Mouse (Mus musculus) thymus, postnatal 0 days (tissue): ENCODE results near the gene Rif1. TPM values are rescaled to one million over a fixed set of nuclear protein-coding genes. Genes with fewer than 3 reads are reported as not detected.

Source experiments
- DNase-seq: peaks from one replicate; pipeline ENCODE4 v3.0.0-alpha.2; 2015; ENCODE audit warnings: low spot score
- polyA plus RNA-seq: library from polyadenylated mRNA; unstranded; fragments of >200 nt; fragmentation: Nextera tagmentation; extraction: Ambion mirVana; gene quantifications from 2 replicates; pipeline ENCODE4 v1.2.1, GENCODE M21; 2015

Gene Rif1
- polyA plus RNA-seq, result 32.5 and 38.2 TPM in 2 replicates

DNA sequence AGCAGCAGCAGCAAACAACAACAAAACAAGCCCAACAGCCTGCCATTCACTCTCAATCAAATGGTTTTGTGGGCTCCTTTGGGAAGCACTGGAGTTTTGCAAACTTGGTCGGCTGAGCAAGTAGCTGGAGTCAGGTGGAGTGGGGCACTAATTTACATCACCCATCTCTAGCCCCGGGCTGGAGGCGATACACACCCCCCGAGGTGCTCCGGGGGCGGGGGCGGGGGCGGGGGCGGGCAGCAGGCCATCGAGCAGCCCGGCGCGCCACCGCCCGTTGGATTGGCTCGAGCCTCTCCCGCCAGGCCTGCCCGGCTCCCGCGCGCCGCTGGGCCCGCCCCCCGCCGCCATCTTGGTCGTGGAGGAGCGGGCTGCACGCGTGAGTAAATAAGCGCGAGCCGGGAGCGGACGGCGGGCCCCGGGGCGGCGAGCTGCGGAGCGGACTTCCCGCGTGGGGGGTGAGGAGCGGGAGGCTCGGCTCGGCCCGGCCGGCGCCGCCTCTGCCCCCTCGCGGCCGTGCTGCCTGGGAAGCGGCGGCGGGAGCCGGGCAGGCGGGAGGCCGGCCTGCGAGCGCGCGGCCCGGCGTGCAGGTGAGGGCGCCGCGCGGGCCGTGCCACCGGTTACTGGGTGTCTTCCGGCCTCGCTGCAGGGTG is at the start of gene Rif1:
Gene Rif1, plus strand, starts transcription at position 342 of the 650 bp plus-strand sequence.
- peak; percentile 70 for DNase-seq

DNA sequence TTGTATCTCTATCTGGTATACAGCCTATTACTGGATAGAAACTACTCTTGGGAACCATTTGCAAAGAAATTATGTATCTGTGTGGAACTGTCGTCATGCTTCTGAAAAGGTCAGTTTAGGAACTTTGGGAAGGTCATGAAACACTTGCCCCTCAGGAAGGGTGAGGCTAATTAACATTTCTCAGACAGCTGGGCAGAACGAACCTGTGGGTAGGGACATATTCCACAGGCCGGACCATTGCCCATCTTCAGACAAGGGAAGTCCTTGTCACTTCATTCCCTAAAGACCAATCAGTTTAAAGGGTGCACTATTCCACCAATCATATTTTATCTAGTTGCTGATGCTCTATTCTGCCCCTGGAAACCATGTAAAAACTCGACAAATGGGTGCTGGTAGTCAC is 45.6 kb upstream of the Rif1 start:
- DNase-seq, result no peak

DNA sequence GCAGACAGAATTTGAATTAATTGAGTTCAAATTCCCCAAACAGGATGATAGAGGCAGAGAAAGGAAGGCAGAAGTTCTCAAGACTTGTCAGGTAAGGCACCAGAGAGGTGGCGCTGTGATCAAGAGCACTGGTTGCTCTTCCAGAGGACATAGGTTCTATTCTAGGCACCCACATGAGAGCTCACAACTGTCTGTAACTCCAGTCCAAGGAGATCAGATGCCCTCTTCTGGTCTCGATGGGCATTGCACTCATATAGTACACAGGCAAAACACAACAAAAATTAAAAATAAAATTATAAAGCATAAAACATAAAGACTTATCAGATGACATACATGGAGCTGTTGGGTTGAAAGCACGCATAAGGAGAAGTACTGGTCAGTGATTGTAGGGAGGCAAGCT is 43.2 kb upstream of the Rif1 start:
- DNase-seq, result no peak

DNA sequence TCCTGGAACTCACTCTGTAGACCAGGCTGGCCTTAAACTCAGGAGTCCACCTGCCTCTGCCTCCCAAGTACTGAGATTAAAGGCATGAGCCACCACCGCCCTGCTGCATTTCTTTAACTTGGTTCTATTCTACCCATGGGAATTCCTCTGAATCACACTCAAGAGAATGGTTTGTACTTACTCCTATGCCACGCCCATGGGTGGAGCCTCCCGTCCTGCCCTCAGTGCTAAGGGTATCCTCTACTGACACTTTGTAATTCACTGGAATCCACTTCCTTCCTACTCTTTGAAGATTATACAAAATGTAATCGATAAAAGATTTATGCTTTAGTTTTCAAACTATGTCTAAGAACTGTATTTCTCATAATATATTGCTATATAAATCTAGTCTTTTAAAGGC is 41.1 kb upstream of the Rif1 start:
- DNase-seq, result no peak

DNA sequence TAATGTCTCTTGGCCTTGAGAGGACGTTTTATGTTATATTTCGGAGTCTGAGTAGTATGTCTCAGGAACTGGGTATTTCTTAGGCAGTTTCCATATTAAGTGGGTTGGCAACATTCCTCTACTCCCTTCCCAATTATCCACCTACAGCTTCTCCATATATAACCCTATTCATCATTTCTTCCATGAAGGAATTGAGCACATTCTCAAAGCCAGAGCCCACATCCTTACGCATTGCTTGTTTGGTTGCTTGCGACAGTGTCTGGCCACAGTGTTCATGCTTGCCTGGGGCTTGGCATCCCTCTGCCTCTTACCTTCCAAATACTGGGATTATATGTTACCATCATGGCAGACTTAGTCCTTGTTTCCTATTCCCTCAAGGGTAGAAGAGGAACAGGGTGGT is 38.0 kb upstream of the Rif1 start:
- no peak for DNase-seq

DNA sequence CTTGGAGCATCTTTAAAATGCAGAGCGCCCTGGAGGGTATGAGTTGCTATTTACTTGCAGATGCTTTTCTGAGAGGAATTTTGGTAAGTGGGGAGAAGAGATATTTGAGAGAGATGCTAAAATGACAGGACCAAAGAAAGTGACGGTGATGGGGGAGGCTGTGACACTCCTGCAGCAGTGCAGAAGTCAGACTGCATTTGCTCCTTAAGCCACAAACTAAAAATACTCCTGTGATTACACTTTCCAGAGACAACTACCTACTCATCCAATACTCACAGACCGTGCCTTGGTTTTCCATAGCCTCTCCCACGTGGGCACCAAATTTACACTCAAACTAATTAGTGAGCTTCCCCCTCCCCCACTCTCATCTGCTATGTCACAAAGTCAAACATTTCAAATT is 37.5 kb upstream of the Rif1 start:
- DNase-seq, result no peak

DNA sequence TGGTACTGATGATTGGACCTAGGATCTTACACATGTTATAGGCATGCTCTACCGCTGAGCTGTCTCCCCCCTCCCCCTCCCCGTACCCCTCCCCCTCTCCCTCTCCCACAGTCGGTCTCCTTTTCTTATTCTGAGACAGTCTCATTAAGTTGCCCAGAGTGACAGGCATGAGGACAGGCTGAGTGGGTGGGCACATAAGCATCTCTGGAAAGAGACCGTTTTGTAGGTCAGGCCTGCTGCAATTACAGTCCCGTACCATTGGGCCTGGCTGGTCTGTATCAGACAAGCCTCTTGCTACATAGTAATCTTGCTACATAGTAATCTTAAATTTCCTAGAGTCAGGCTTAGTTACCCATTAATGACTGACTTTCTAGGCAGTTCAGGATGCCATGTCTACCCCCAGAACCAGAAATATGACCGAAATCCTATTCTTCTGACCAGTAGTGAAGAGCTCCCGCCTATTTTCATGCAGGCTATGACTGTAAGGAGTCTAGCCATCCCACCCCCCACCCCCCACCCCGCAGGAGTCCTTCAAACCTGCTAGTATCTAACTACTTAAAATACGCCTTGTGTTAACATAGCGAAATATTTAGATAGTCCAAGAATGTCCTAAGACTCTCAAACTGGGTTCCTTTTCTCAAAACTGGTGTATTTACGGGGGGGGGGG is 35.6 kb upstream of the Rif1 start:
- no peak for DNase-seq

DNA sequence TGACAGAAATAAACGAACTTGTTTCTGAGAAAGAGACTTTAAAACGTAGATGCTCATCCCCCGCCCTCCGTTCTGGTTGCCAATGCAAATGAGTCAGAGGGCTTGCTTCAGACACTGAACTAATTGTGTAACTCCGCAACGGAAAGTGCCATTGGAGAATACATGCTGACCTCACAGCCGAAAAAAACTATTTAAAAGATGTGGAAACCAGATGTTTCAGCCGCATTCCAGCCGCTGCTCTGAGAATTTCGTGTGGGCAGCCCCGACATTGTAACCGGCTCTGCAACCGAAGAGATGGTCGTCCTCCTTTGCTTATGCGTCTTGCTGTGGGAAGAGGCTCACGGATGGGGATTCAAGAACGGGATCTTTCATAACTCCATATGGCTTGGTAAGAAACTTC is 34.8 kb upstream of the Rif1 start, which contains the start of gene Tnfaip6:
Gene Tnfaip6, plus strand, starts transcription at position 128 of the 400 bp plus-strand sequence.
- no peak for DNase-seq

DNA sequence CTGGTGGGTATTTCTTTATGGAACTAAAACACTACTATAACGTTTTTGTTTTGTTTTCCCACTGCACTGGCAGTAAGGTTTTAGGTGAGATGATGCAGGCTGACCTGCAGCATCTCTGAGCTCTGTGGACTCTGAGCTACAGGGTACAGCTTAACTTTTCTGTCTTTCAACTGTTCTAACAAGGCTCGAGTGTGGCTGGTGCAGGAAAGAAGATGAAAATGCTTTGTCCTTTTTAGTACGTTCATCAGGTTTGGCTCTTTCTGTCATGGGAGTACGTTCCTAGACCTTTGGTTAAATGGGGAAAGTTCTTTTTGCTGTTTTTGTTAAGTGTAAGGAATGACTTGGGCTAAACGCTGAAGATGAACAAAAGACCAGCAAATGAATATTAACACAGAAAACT is 34.1 kb upstream of the Rif1 start:
- DNase-seq, result no peak

DNA sequence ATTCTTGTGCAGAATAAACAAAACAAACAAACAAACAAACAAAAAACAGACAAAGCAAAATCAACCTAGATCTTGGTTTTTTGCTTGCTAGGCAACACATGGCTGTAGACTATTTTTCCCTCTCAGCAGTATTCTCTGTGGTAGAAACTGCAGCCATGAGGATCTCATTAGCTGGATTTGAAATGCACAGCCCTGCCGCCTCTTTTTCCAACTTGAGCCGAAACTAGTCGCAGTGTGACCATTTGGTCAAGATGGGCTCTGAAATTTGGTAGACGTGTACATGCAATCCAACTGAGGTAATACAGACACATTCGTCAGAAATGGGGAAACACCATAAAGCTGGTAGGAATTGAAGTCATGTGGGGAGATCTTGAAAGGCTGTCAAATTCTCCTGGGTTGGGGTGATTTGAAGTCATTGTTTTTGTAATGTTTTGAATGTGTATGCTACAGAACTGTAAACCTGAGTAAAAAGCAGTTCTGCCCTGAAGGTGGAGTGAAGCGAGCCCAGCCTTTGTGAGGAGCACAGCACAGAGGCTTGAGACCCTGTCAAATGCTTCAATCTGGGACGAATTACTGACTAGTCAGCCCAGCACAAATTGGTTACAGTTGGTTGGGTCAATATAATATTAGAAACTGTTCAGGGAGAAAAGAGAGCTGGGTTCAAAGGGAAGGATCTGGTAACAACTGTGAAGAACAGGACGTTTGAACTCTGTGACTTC is 33.4 kb upstream of the Rif1 start:
- DNase-seq, result no peak

DNA sequence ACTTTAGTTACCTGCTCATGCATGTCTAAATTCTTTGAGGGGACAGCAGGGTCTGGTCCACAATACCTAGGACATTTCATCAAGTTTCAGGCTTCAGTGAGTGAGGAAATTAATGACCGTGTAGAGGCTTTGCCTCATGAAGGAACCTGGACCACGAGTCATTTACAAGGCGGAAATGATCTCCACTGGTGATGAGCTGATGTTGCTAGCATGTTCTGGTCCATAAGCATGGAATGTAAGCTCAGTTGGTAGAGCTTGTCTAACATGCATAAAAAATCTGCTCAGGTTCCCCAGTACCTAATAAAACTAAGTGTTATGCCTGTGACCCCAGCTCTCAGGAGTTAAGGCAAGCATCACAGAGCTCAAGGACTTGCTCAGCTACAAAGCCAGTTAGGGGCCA is 30.5 kb upstream of the Rif1 start:
- DNase-seq, result no peak

DNA sequence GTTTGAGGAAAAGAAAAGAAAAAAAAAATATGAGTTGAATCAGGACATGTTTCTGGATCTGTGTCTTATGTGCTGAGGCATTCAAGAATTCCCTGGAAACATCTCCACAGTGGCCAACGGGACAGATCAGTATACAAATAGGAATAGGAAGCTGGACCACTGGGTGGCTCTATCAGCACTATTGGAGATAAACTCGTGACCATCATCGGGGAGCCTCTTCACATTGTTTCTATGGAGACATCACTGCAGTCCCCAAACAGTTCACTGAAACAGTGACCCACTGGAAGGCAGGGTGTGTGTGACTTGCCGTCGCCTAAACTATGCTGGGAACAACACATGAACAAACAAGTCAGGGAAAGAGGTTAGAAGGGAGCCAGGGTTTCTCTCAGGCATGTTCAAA is 29.9 kb upstream of the Rif1 start:
- DNase-seq, result no peak

DNA sequence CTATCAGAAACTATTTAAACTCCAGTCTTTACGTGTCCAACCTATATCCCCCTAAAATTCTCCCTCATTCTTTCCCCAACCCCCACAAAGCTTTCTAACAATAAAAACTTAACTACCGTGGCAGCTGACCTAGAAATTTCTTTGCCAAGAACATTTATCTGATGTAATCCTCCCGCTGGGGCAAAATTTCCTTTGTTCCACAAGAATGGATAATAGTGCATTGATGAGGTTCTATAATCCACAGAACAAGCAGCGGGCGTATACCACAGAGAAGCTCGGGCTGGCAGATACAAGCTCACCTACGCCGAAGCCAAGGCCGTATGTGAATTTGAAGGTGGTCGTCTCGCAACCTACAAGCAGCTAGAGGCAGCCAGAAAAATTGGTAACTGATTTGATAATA is 29.1 kb upstream of the Rif1 start:
- no peak for DNase-seq

DNA sequence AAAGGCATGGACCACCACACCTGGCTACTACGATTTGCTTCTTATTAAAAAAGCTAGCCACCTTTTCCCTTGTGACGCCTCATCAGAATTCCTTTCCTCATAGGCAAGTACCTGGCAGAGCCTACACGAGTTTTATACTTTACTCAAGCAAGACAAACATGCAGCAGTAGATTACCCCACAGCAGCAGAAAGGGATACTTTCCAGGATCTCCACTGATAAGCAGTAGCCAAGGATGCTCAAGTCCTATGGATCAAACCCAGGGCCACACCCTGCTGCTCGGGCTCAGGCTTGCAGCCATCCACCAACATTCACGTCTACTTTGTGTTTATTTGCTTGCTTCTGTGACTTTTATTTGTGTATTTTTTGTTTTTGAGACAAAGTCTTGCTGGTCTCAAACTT is 26.6 kb upstream of the Rif1 start:
- no peak for DNase-seq

DNA sequence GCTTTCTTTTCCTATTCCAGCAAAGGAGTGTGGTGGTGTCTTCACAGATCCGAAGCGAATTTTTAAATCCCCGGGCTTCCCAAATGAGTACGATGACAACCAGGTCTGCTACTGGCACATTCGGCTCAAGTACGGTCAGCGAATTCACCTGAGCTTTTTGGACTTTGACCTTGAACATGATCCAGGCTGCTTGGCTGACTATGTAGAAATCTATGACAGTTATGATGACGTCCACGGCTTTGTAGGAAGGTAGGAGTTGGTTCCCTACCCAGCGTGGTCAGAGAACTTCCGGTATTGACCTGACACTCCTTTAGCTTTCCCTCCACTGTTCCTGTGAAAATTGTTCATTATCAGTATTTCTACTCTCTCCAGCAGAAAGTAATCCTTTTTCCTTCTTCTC is 21.8 kb upstream of the Rif1 start:
- DNase-seq, result no peak

DNA sequence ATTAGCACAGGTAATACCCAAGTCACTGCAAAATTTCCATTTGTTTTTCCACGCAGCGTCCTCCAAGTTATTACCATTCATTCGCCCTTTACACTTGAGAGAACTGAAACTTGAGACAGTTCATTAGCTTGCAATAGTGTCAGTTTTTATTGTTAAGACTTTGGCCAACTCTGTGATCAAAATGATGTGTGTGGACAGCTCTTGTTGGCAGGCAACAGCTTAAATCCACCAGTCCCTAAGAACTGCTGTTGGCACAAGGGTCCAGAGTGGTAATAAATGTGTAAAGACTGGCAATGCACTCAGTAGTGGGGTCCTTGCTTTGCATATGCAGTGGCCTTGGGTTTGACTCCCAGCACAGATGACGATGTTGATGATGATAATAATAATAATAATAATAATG is 20.3 kb upstream of the Rif1 start:
- no peak for DNase-seq

DNA sequence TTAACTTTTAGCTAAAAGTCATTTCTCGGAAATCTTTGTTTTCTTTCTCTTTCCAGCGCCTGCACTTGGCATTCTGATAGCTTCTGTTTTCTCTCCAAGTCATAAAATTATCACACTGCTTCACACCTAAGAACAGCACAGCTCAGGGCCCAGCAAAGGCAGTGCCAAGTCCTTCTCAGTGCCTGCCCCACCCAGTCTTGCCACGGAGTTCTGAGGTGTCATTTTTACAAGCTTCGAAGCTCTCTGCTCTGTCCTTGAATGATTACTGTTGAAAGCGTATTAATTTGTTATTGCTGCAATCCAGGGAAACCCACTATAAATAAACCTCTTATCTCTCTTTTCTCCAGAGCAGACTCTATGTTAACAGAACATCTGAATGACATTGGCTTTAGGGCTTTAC is 19.1 kb upstream of the Rif1 start:
- no peak for DNase-seq

DNA sequence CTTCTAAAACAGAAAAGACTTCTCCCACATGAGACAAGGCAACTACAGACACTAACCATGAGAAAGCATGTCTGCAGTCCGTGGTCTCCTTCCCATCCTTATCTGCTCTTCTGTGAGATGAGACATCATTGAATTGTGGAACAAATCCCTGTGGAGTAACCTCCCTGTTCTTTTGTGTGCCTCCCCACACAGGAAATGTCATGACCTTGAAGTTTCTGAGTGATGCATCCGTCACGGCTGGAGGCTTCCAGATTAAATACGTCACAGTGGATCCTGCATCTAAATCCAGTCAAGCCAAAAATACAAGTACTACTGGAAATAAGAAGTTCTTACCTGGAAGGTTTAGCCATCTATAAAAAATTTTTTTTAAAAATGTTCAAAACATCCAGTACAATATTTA is 17.0 kb upstream of the Rif1 start:
- DNase-seq, result no peak

DNA sequence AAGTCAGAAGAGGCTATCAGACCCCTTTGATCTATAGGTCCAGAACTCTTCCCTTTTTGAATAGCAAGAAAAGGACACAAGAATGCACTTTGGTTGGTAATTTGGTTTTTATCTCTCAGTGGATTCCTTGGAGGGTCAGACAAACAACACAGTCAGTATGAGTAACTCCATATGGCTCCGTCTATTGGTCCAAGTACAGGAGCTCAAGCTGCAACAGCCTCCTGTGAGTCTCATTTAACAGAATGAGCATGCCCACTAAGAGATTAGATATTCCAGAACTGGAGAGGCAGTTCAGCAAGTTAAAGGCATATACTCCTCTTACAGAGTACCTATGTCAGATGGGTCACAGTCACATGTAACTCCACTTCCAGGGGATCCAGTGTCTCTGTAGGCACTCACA is 15.5 kb upstream of the Rif1 start:
- DNase-seq, result no peak

DNA sequence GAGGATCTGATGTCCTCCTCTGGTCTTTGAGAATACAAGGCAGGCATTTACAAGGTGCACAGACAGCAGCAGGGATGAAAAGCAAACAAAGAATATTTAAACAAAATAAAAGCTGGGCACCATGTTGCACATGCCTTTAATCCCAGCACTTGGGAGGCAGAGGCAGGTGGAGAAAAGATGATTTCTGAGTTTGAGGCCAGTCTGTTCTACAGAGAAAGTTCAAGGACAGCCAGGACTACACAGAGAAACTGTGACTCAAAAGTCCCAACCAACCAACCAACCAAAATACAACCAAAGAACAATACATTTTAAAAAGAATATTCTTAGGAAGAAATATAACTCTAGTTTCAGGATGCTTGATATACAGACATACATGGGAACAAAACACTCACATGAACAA is 15.0 kb upstream of the Rif1 start:
- DNase-seq, result no peak

DNA sequence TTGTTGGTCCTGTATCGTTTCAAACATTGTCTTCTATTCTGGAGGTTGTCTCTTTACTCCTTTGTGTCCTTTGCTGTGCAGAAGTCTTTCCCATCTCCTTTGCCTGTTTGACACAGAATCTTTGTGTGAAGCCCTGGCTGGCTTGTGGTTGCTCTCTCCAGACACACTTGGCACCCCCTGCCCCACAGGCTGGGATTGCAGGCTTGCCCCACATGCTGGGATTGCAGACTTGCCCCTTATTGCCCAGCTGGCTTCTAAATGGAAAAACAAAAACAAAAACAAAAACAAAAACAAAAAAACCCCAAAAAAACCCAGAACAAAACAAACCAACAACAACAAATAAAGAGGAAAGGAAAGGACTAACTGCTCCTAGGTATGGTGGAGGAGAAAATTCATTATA is 4.0 kb upstream of the Rif1 start:
- no peak for DNase-seq

DNA sequence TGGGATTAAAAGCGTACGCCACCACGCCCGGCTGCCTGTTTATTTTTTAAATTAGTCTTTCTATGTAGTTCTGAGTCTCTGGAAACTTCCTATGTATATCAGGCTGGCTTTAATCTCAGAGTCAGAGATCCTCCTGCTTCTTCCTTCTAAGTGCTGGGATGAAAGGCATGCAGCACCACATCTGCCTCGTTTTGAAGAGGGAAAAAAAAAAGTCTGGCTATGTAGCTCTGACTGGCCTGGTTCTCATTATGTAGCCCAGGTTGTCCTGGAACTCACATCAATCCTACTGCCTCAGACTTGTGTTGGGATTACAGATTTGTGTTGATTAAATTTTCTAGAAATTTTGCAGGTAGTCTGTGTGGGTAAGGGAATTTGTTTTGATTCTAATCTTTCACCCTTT is 1.8 kb upstream of the Rif1 start:
- DNase-seq, result no peak
